Mouse (Mus musculus) embryonic facial prominence, embryonic 12.5 days (tissue): ENCODE measurements at regions not wholly inside any gene's neighbourhood (a gene's known extent, or its start where the extent isn't known, plus 50 kb on each side); places are given as distances from the start of the nearest gene placed in this dataset.
"Not testable (repeated sequence)": the region's sequence is repeated elsewhere in the genome, so short reads cannot be mapped to it uniquely, and the experiment has no call there.

ENCODE experiments used
- ATAC-seq: fragments of 200-750 bp; cut with Nextera tagmentation; 2 replicates; pipeline ENCODE4 v1.8.0; 2017; ENCODE audit not compliant: insufficient number of reproducible peaks, insufficient read depth, low FRiP score, low TSS enrichment
- H3K27ac ChIP-seq: fragments of 300-500 bp; sonication (generic); 2 replicates; pipeline ENCODE4 v1.5.1; 2016; ENCODE audit warnings: mild to moderate bottlenecking
- H3K27me3 ChIP-seq: fragments of 300-500 bp; sonication (generic); 2 replicates; pipeline ENCODE4 v1.6.1; 2016; ENCODE audit warnings: mild to moderate bottlenecking, moderate library complexity
- H3K36me3 ChIP-seq: fragments of 300-500 bp; sonication (generic); 2 replicates; pipeline ENCODE4 v1.6.1; 2016; ENCODE audit warnings: mild to moderate bottlenecking
- H3K4me1 ChIP-seq: fragments of 300-500 bp; sonication (generic); 2 replicates; pipeline ENCODE4 v1.6.1; 2016
- H3K4me2 ChIP-seq: fragments of 300-500 bp; sonication (generic); replicated peaks from 2 replicates; pipeline ENCODE4 v1.6.1; 2016; ENCODE audit warnings: mild to moderate bottlenecking, moderate library complexity
- H3K4me3 ChIP-seq: fragments of 300-500 bp; sonication (generic); 2 replicates; pipeline ENCODE4 v1.5.1; 2016; ENCODE audit warnings: mild to moderate bottlenecking
- H3K9ac ChIP-seq: fragments of 300-500 bp; sonication (generic); 2 replicates; pipeline ENCODE4 v1.6.1; 2016; ENCODE audit warnings: mild to moderate bottlenecking, moderate library complexity
- H3K9me3 ChIP-seq: fragments of 300-500 bp; sonication (generic); 2 replicates; pipeline ENCODE4 v1.6.1; 2016; ENCODE audit warnings: mild to moderate bottlenecking, moderate library complexity
- WGBS: fragments of 180-500 bp; shearing (Covaris S2); methylation state at CpG from one replicate; pipeline ENCODE4 v1.1.7; 2016; 5-methylcytosine and 5-hydroxymethylcytosine counted together

DNA sequence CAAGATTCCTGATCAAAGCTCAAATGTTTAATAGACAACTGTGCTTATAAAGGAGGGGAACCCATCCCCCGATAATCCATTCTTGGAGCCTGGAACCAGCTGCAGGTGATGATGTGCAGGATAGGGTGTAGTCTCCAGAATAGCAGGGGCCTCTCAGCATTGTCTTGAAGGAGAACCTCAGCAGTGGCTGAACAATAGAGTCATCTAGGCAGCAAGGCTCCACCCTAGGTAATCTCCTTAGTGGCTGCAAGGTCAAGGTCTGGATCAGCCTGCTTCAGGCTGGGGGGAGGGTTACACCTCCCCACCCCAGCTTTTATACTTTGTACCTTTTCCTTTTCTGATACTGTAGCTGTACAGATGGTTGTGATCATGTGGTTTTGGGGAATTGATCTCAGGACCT lies 116.8 kb upstream of the Mettl4 start:
- H3K4me2 ChIP-seq = no peak overlapping the region
- no peaks in the 10 kb centered on the region for H3K4me1 ChIP-seq
- H3K27ac ChIP-seq = no peak overlapping the region
- 100% methylated on average over 1 of the region's 1 CpGs for WGBS
- ATAC-seq = no peak
- no peaks in the 10 kb centered on the region for H3K27me3 ChIP-seq
- H3K4me3 ChIP-seq = no peak overlapping the region
- H3K36me3 ChIP-seq = no peaks in the 10 kb centered on the region
- no peaks in the 10 kb centered on the region for H3K9me3 ChIP-seq
- no peak overlapping the region for H3K9ac ChIP-seq

DNA sequence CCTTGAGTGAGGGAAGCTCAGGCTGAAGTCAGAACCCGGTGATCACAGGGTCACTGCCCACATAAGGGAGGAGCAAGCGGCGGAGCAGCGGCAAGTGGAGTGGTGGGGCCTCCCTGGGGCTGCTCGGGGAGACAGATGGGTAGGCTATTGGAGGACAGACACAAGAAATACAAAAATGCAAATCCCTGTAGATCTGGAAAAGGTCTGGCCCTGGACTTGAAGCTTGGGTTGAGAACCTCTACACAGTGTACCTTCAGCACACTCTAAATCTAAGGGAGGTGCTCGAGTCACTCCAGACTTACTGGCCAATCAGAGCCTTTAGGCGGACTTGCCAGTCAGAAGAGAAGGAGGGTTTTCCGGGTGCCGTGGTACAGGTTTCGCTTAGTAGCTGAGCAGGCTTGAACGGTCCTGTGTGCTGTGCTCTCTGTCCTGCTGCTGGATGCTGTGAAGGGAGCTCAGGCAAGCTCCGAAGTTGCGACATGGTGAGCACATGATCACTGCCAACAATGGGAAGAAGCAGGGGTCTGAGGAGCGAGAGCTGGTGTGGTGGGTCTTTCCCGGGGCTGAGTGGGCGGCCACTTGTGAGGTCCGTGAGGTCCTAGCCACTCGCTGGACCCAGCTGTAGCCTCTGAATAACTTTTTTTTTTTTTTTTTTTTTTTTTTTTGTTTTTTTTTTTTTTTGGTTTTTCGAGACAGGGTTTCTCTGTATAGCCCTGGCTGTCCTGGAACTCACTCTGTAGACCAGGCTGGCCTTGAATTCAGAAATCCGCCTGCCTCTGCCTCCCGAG lies 114.9 kb upstream of the Mettl4 start:
- H3K36me3 ChIP-seq, H3K4me1 ChIP-seq, H3K9me3 ChIP-seq, H3K27me3 ChIP-seq, H3K27ac ChIP-seq: not testable (repeated sequence)
- Histone ChIP-seq H3K4me3 (peak overlapping the region; percentile 46), H3K9ac (peak overlapping the region; percentile 52), H3K4me2 (peak overlapping the region; percentile 46)
- WGBS = 14% methylated on average over 20 of the region's 21 CpGs
- ATAC-seq = peak; percentile 96

DNA sequence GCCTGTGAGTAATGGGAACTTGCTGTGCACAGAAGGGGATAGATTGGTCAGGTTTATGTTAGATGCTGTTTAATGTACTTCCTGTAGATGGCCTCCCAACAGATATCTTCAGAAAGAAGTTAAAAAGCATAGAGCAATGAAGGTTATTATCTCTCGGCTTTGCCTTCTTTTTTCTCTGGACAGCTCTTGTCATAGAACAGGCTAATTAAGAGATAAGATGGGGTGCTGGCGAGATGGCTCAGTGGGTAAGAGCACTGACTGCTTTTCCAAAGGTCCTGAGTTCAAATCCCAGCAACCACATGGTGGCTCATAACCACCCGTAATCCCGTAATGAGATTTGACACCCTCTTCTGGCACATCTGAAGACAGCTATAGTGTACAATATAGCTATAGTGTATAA lies 104.9 kb upstream of the Mettl4 start:
- WGBS = 82% methylated on average over 4 of the region's 4 CpGs
- ATAC-seq, H3K27ac ChIP-seq, H3K4me2 ChIP-seq, H3K9ac ChIP-seq, H3K36me3 ChIP-seq, H3K4me3 ChIP-seq, H3K4me1 ChIP-seq, H3K27me3 ChIP-seq, H3K9me3 ChIP-seq: not testable (repeated sequence)

DNA sequence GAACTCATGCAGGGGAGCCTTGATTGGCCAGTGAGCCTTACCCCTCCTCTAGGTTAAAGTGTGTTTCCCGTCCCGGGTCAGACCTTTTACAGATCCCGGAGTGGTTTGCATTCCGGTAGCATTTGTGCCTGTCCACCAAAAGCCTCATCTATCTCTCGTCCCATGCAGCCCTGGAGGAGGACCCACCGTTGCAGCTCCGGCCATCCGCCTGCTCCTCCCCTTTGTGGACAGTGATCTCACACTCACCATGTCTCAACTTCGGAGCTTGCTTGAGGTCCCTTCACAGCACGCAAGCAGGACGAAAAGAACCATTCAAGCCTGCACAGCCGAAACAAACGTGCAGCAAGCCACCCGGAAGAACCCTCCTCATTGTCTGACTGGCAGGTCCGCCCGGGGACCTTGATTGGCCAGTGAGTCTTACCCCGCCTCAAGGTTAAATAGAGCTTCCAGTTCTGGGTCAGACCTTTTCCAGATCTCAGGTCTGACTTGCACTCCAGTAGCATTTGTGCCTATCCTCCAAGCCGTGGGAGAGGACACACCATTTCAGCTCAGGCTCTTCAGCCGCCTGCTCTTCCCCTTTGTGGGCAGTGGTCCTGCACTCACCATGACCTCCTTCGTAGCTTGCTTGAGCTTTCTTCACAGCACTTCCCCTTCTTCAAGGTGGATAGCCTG lies 84.8 kb upstream of the Mettl4 start:
- peak overlapping the region; percentile 72 for H3K4me3 ChIP-seq
- H3K36me3 ChIP-seq = no peaks in the 10 kb centered on the region
- H3K27ac ChIP-seq = peak overlapping the region; percentile 79
- peak overlapping the region; percentile 72 for H3K9ac ChIP-seq
- ATAC-seq = peak; percentile 91
- no peaks in the 10 kb centered on the region for H3K9me3 ChIP-seq
- H3K27me3 ChIP-seq = no peaks in the 10 kb centered on the region
- peak overlapping the region; percentile 75 for H3K4me2 ChIP-seq
- WGBS = under 1% methylated on average over 20 of the region's 20 CpGs
- 0 out of 2 replicates have a peak, but pooled peaks cover 4% of the 10 kb centered on the region for H3K4me1 ChIP-seq

DNA sequence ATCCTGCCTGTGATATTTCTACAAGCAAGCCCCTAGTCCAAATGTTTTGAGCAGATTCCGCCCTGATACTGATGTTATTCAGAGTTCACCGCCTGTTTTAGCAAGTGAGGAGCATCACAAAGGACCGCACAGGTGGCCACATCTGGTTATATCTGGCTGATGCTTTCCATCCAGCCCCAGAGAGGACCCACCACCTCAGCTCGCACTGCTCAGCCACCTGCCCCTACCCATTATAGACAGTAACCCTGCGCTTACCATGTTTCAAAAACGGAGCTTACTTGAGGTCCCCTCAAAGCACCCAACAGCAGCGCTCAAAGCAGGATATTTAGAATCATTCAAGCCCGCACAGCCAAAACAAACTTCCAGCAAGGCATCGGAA lies 84.2 kb upstream of the Mettl4 start:
- WGBS = 5% methylated on average over 9 of the region's 9 CpGs
- not testable (repeated sequence) for H3K9me3 ChIP-seq, H3K36me3 ChIP-seq, H3K27me3 ChIP-seq, H3K4me1 ChIP-seq, ATAC-seq
- H3K27ac ChIP-seq = peak overlapping the region; percentile 79
- peak overlapping the region; percentile 72 for H3K9ac ChIP-seq
- H3K4me3 ChIP-seq = peak overlapping the region; percentile 72
- H3K4me2 ChIP-seq = peak overlapping the region; percentile 75

DNA sequence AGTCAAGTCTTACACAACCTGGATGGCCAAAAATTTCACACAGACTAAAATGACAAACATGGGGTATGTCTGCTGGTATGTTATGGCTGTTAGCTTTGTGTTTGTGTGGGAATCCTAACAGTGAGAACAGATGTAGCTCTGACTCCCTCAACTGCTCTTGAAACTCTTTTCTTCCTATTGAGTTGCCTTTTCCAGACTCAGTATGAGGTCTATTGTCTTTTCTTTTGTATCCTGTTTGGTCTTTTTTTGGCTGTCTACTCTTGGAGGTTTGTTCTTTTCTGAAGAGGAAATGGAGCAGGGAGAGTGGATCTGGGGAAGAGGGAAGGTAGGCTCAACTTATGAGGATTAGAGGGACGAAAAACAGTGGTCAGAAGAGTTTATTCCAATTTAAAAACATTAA lies 76.6 kb upstream of the Mettl4 start:
- not testable (repeated sequence) for H3K4me3 ChIP-seq, H3K4me1 ChIP-seq
- peaks cover 22% of the 10 kb centered on the region for H3K9me3 ChIP-seq

DNA sequence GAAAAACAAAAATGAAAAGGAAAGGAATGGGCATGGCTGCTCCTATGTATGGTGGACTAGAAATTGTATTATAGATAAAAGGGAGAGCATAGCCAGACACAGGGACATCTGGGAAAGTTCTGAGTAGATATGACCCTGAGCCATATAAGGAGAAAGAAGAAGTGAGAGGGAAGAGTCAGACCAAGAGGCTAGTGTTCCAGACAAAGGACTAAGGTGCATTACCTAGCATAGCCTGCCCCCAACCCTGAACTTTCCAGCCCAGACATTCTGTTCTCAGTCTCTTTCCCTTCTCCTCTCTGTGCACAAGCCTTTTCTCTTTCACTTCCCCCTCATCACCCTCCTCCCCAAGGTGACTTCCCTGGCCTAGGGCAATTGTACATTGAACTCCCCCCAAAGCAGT lies 58.9 kb upstream of the Mettl4 start:
- Histone ChIP-seq H3K4me3 (no peak overlapping the region), H3K9ac (no peak overlapping the region), H3K36me3 (0 out of 2 replicates have a peak, but pooled peaks cover 7% of the 10 kb centered on the region), H3K4me2 (no peak overlapping the region), H3K27ac (no peak overlapping the region), H3K4me1 (no peaks in the 10 kb centered on the region), H3K27me3 (no peaks in the 10 kb centered on the region), H3K9me3 (peaks cover 8% of the 10 kb centered on the region; the same call in 1 of the 2 replicates)
- no peak for ATAC-seq

More for the DNA sequence above, 76.6 kb upstream of the Mettl4 start:
- not testable (repeated sequence) for H3K27ac ChIP-seq, H3K9ac ChIP-seq, H3K27me3 ChIP-seq, H3K4me2 ChIP-seq, ATAC-seq
- peaks cover 15% of the 10 kb centered on the region for H3K36me3 ChIP-seq
- WGBS = 94% methylated on average over 1 of the region's 1 CpGs
